Comparison of ENCODE assay signal across 8 mouse cellular contexts in genomic region chr4:127015294-127015993, GRCm38 (mm10). TPM values are rescaled to one million over a fixed set of nuclear protein-coding genes. Genes with fewer than 3 reads are reported as not detected.
DNase-seq lines count a peak whose midpoint lies in the region; ATAC-seq and TF ChIP-seq lines count a peak whose summit lies in the region.
"Not testable (repeated sequence)": the region's sequence is repeated elsewhere in the genome, so short reads cannot be mapped to it uniquely, and the experiment has no call there.

No protein-coding gene starts in this region.

- H3K4me2 ChIP-seq in hindbrain, embryonic 16.5 days (ENCODE audit: low read length) = peak overlapping the region; percentile 47

- H3K36me3 ChIP-seq in hindbrain, embryonic 16.5 days (ENCODE audit: control insufficient read depth, insufficient read depth, low read length) = not testable (repeated sequence)

- WGBS in hindbrain, embryonic 16.5 days = 13% methylated on average over 14 of the region's 26 CpGs

- not testable (repeated sequence) for H3K9me3 ChIP-seq in hindbrain, embryonic 16.5 days (ENCODE audit: control insufficient read depth, low read length)

- H3K9ac ChIP-seq in hindbrain, embryonic 16.5 days (ENCODE audit: low read depth, low read length) = not testable (repeated sequence)

- H3K27me3 ChIP-seq in hindbrain, embryonic 16.5 days (replicated peaks; ENCODE audit: control insufficient read depth, insufficient read depth, low read length) = not testable (repeated sequence)

- ATAC-seq in hindbrain, embryonic 16.5 days = peak; percentile 96

- peak; percentile 78 for DNase-seq in T-cell, adult 2 months (ENCODE audit: low spot score)
- DNase-seq in cerebellum, postnatal 4 days (ENCODE audit: low spot score in 2 of 2) = peak; percentile 73 to 86
- peak; percentile 85 for DNase-seq in gastrocnemius, adult 2 months
- peak; percentile 78 to 84 for DNase-seq in left cerebral cortex, adult 18-20 months (ENCODE audit: low spot score in 2 of 2)
- peak; percentile 85 to 90 for DNase-seq in lung, postnatal 4 days
- DNase-seq in right cerebral cortex, adult 18-20 months = peak; percentile 84
- peak; percentile 39 for DNase-seq in urinary bladder, adult 2 months (ENCODE audit: low spot score)

- peak; percentile 82 for TF ChIP-seq CTCF in gastrocnemius, adult 2 months (IDR thresholded peaks at IDR 0.05)

- peak overlapping the region; percentile 62 for H3K4me3 ChIP-seq in gastrocnemius, adult 2 months
- peak overlapping the region; percentile 26 for H3K4me3 ChIP-seq in hindbrain, embryonic 16.5 days (ENCODE audit: low read length)

- H3K27ac ChIP-seq in gastrocnemius, adult 2 months = peak overlapping the region; percentile 81
- H3K27ac ChIP-seq in hindbrain, embryonic 16.5 days (ENCODE audit: low read depth, low read length) = not testable (repeated sequence)

- not testable (repeated sequence) for H3K4me1 ChIP-seq in hindbrain, embryonic 16.5 days (ENCODE audit: control insufficient read depth, insufficient read depth, low read depth, low read length)

- intact Hi-C loops in gastrocnemius, adult 2 months (cut with DNase I) = not testable (repeated sequence)

RNA-seq across cellular contexts. Expression of gene Sfpq, which starts 5.7 kb away (rescaled TPM):
- 10 to 100 TPM; 63.4 to 83.0 TPM for total RNA-seq in gastrocnemius, adult 2 months (2021)
- polyA plus RNA-seq in hindbrain, embryonic 16.5 days (2015; fragmentation: Nextera tagmentation; extraction: Ambion mirVana) = 46.2 and 50.7 TPM in 2 replicates
- 100 to 1,000 TPM; 240 to 256 TPM for total RNA-seq in left cerebral cortex, adult 18-20 months (2021)
- 52.3 and 88.8 TPM in 2 replicates for polyA plus RNA-seq in urinary bladder, adult 2 months (2012; rRNA removed)

RNA-seq across cellular contexts. Expression of gene Zmym1, which starts 45.5 kb away (rescaled TPM):
- 1 to 10 TPM; 6.0 to 6.3 TPM for total RNA-seq in gastrocnemius, adult 2 months (2021)
- 24.5 and 28.4 TPM in 2 replicates for polyA plus RNA-seq in hindbrain, embryonic 16.5 days (2015; fragmentation: Nextera tagmentation; extraction: Ambion mirVana)
- 10 to 100 TPM; 14.6 to 20.1 TPM for total RNA-seq in left cerebral cortex, adult 18-20 months (2021)
- 4.9 and 5.0 TPM in 2 replicates for polyA plus RNA-seq in urinary bladder, adult 2 months (2012; rRNA removed)

RNA-seq across cellular contexts. Expression of gene Zmym4, which starts 47.5 kb away (rescaled TPM):
- 10 to 100 TPM; 18.0 to 19.8 TPM for total RNA-seq in gastrocnemius, adult 2 months (2021)
- polyA plus RNA-seq in hindbrain, embryonic 16.5 days (2015; fragmentation: Nextera tagmentation; extraction: Ambion mirVana) = 23.2 and 25.5 TPM in 2 replicates
- total RNA-seq in left cerebral cortex, adult 18-20 months (2021) = 10 to 100 TPM; 59.3 to 60.3 TPM
- polyA plus RNA-seq in urinary bladder, adult 2 months (2012; rRNA removed) = 12.3 and 15.3 TPM in 2 replicates
